Mouse (Mus musculus) v-Abl transformed pro-B cells (cell line): ENCODE measurements around the gene Zswim4.

Source experiments
- in situ Hi-C, 2 experiments: fragments of 400-800 bp; cut with MboI; formaldehyde crosslinking; loops; one replicate each; pipeline ENCODE4 v1.15.1; 2025; ENCODE audit not compliant: unreplicated experiment in 2 of 2

The Zswim4 gene

GRCm38 (mm10) chr8:84233055-84233454 is 3.8 kb downstream of the Zswim4 start:
- in situ Hi-C loops = no loop called here

- in situ Hi-C loops = no loop called here
Observed at GRCm38 (mm10) chr8:84230735-84231134, 6.1 kb downstream of the Zswim4 start.

GRCm38 (mm10) chr8:84223322-84224029 is 13.4 kb downstream of the Zswim4 start:
- in situ Hi-C loops = no loop called here

GRCm38 (mm10) chr8:84222566-84223165 is 14.2 kb downstream of the Zswim4 start:
- in situ Hi-C loops = no loop called here

GRCm38 (mm10) chr8:84220105-84220504 is 16.8 kb downstream of the Zswim4 start:
- in situ Hi-C loops = no loop called here

- in situ Hi-C loops = loop anchor here (5.0 to 10.0 kb wide), 2 partner anchors 36 to 67 kb away; no protein-coding TSS in a partner anchor
Observed at GRCm38 (mm10) chr8:84218143-84218542, 18.7 kb downstream of the Zswim4 start.

- in situ Hi-C loops = loop anchor here (5.0 to 10.0 kb wide), 2 partner anchors 35 to 68 kb away; no protein-coding TSS in a partner anchor
Observed at GRCm38 (mm10) chr8:84217206-84217605, 19.6 kb downstream of the Zswim4 start.

- in situ Hi-C loops = loop anchor here in 1 of 2 experiments (10.0 kb wide), 1 partner anchor 72 kb away; no protein-coding TSS in a partner anchor
Observed at GRCm38 (mm10) chr8:84213277-84213676, 23.6 kb downstream of the Zswim4 start.

- in situ Hi-C loops = loop anchor here in 1 of 2 experiments (10.0 kb wide), 1 partner anchor 73 kb away; no protein-coding TSS in a partner anchor
Observed at GRCm38 (mm10) chr8:84211881-84212563, 24.8 kb downstream of the Zswim4 start.

- in situ Hi-C loops = loop anchor here in 1 of 2 experiments (10.0 kb wide), 1 partner anchor 74 kb away; no protein-coding TSS in a partner anchor
Observed at GRCm38 (mm10) chr8:84211202-84211601, 25.7 kb downstream of the Zswim4 start.

- in situ Hi-C loops = loop anchor here in 1 of 2 experiments (10.0 kb wide), 1 partner anchor 75 kb away; no protein-coding TSS in a partner anchor
Observed at GRCm38 (mm10) chr8:84210167-84210791, 26.6 kb downstream of the Zswim4 start.

- in situ Hi-C loops = loop anchor here in 1 of 2 experiments (10.0 kb wide), 1 partner anchor 496 kb away; the partner anchor contains the start of gene Lyl1
Observed at GRCm38 (mm10) chr8:84208381-84209380, 28.2 kb downstream of the Zswim4 start.

- in situ Hi-C loops = loop anchor here in 1 of 2 experiments (10.0 kb wide), 1 partner anchor 497 kb away; the partner anchor contains the start of gene Lyl1
Observed at GRCm38 (mm10) chr8:84207811-84208210, 29.0 kb downstream of the Zswim4 start.

GRCm38 (mm10) chr8:84206666-84207065 is 30.2 kb downstream of the Zswim4 start:
- in situ Hi-C loops = loop anchor here in 1 of 2 experiments (10.0 kb wide), 1 partner anchor 498 kb away; the partner anchor contains the start of gene Lyl1

GRCm38 (mm10) chr8:84205073-84205472 is 31.8 kb downstream of the Zswim4 start:
- in situ Hi-C loops = loop anchor here in 1 of 2 experiments (10.0 kb wide), 1 partner anchor 500 kb away; the partner anchor contains the start of gene Lyl1

- in situ Hi-C loops = loop anchor here in 1 of 2 experiments (10.0 kb wide), 1 partner anchor 501 kb away; the partner anchor contains the start of gene Lyl1
Observed at GRCm38 (mm10) chr8:84203975-84204772, 32.7 kb downstream of the Zswim4 start.

- in situ Hi-C loops = loop anchor here in 1 of 2 experiments (10.0 kb wide), 1 partner anchor 502 kb away; the partner anchor contains the start of gene Lyl1
Observed at GRCm38 (mm10) chr8:84202938-84203917, 33.6 kb downstream of the Zswim4 start.
